In genomic region chr12:50190892-50191539, GRCm38 (mm10) we compare ENCODE assay signal across 23 mouse cellular contexts.
DNase-seq lines count a peak whose midpoint lies in the region; ATAC-seq lines count a peak whose summit lies in the region.
"Had no signal": no experiment of that assay in that cellular context is flagged by ENCODE, and none has a peak within 500 bp of the region (broad histone marks: within the 10 kb centered on the region; RNA-seq: fewer than 3 reads in every experiment).

No protein-coding gene starts in this region.

- DNase-seq in midbrain, embryonic 10.5 days (ENCODE audit: low spot score): no peak
- no peak for DNase-seq in forebrain, embryonic 10.5 days (ENCODE audit: extremely low spot score, low spot score)
- peak; percentile 72 for DNase-seq in forebrain, embryonic 14.5 days (ENCODE audit: low spot score)
- DNase-seq in adrenal gland, postnatal 4 days (ENCODE audit: low spot score in 2 of 2): no peak
- no peak for DNase-seq in thymus, postnatal 25 days
- DNase-seq: cerebellum, adult 9-10 months; gastrocnemius, postnatal 10 days; heart, adult 18-20 months; heart, postnatal 36 days; kidney, adult 9 months; kidney, postnatal 36 days; lung, embryonic 14.5 days; right cerebral cortex, postnatal 14 days; thymus, adult 18-20 months had no signal

- H3K4me3 ChIP-seq in midbrain, embryonic 12.5 days: no peak overlapping the region
- H3K4me3 ChIP-seq in midbrain, embryonic 10.5 days: no peak overlapping the region
- H3K4me3 ChIP-seq in forebrain, embryonic 10.5 days: no peak overlapping the region
- no peak overlapping the region for H3K4me3 ChIP-seq in forebrain, embryonic 14.5 days (ENCODE audit: low read depth, low read length)
- no peak overlapping the region for H3K4me3 ChIP-seq in neural tube, embryonic 14.5 days (ENCODE audit: low read depth, low read length)
- H3K4me3 ChIP-seq: embryonic facial prominence, embryonic 12.5 days; erythroblast, embryonic 14.5 days; intestine, embryonic 15.5 days; limb, embryonic 12.5 days; liver, embryonic 12.5 days; stomach, embryonic 15.5 days had no signal

- H3K4me2 ChIP-seq in midbrain, embryonic 12.5 days (replicated peaks): no peak overlapping the region
- peak overlapping the region; percentile 39; the same call in 1 of the 2 replicates for H3K4me2 ChIP-seq in forebrain, embryonic 14.5 days (ENCODE audit: low read length)
- no peak overlapping the region for H3K4me2 ChIP-seq in neural tube, embryonic 14.5 days (ENCODE audit: low read depth, low read length)
- H3K4me2 ChIP-seq: embryonic facial prominence, embryonic 12.5 days; intestine, embryonic 15.5 days; limb, embryonic 12.5 days; liver, embryonic 12.5 days; lung, embryonic 14.5 days; stomach, embryonic 15.5 days had no signal

- H3K9me3 ChIP-seq in midbrain, embryonic 12.5 days: no peaks in the 10 kb centered on the region
- no peaks in the 10 kb centered on the region for H3K9me3 ChIP-seq in midbrain, embryonic 10.5 days (replicated peaks)
- H3K9me3 ChIP-seq in forebrain, embryonic 10.5 days: no peaks in the 10 kb centered on the region
- H3K9me3 ChIP-seq in forebrain, embryonic 14.5 days (replicated peaks; ENCODE audit: control insufficient read depth, low read length): no peaks in the 10 kb centered on the region
- no peaks in the 10 kb centered on the region for H3K9me3 ChIP-seq in neural tube, embryonic 14.5 days (ENCODE audit: control insufficient read depth, low read length)
- H3K9me3 ChIP-seq: embryonic facial prominence, embryonic 12.5 days; intestine, embryonic 15.5 days; limb, embryonic 12.5 days; liver, embryonic 12.5 days; stomach, embryonic 15.5 days had no signal

- ATAC-seq in midbrain, embryonic 12.5 days (ENCODE audit: low FRiP score, low read depth): peak; percentile 63; the same call in 1 of the 2 replicates
- peak; percentile 43 for ATAC-seq in forebrain, embryonic 14.5 days
- ATAC-seq in neural tube, embryonic 14.5 days (ENCODE audit: low read depth): peak; percentile 72
- ATAC-seq: intestine, embryonic 15.5 days; liver, embryonic 12.5 days had no signal

- peaks cover 10% of the 10 kb centered on the region; the same call in 1 of the 2 replicates for H3K4me1 ChIP-seq in midbrain, embryonic 12.5 days
- H3K4me1 ChIP-seq in midbrain, embryonic 10.5 days: 0 out of 2 replicates have a peak, but pooled peaks cover 8% of the 10 kb centered on the region
- H3K4me1 ChIP-seq in forebrain, embryonic 10.5 days: peaks cover 83% of the 10 kb centered on the region
- peaks cover 19% of the 10 kb centered on the region for H3K4me1 ChIP-seq in forebrain, embryonic 14.5 days (ENCODE audit: control insufficient read depth, insufficient read depth, low read length)
- H3K4me1 ChIP-seq in neural tube, embryonic 14.5 days (ENCODE audit: control insufficient read depth, insufficient read depth, low read length): peaks cover 4% of the 10 kb centered on the region; the same call in 1 of the 2 replicates
- H3K4me1 ChIP-seq: embryonic facial prominence, embryonic 12.5 days; intestine, embryonic 15.5 days; limb, embryonic 12.5 days; liver, embryonic 12.5 days; stomach, embryonic 15.5 days had no signal

- H3K27ac ChIP-seq in midbrain, embryonic 12.5 days (replicated peaks): no peak overlapping the region
- no peak overlapping the region for H3K27ac ChIP-seq in midbrain, embryonic 10.5 days (replicated peaks)
- peak overlapping the region; percentile 79 for H3K27ac ChIP-seq in forebrain, embryonic 10.5 days
- peak overlapping the region; percentile 91 for H3K27ac ChIP-seq in forebrain, embryonic 14.5 days (ENCODE audit: low read depth, low read length)
- no peak overlapping the region for H3K27ac ChIP-seq in neural tube, embryonic 14.5 days (ENCODE audit: low read depth, low read length)
- H3K27ac ChIP-seq: embryonic facial prominence, embryonic 12.5 days; intestine, embryonic 15.5 days; limb, embryonic 12.5 days; liver, embryonic 12.5 days; macrophage; stomach, embryonic 15.5 days had no signal

- no peaks in the 10 kb centered on the region for H3K27me3 ChIP-seq in midbrain, embryonic 12.5 days
- H3K27me3 ChIP-seq in midbrain, embryonic 10.5 days (ENCODE audit: low read depth, poor library complexity, severe bottlenecking): no peaks in the 10 kb centered on the region
- no peaks in the 10 kb centered on the region for H3K27me3 ChIP-seq in forebrain, embryonic 10.5 days (ENCODE audit: poor library complexity, severe bottlenecking)
- H3K27me3 ChIP-seq in forebrain, embryonic 14.5 days (replicated peaks; ENCODE audit: control insufficient read depth, insufficient read depth, low read length): no peaks in the 10 kb centered on the region
- H3K27me3 ChIP-seq in neural tube, embryonic 14.5 days (ENCODE audit: control insufficient read depth, insufficient read depth, low read length): no peaks in the 10 kb centered on the region
- H3K27me3 ChIP-seq: embryonic facial prominence, embryonic 12.5 days; intestine, embryonic 15.5 days; limb, embryonic 12.5 days; liver, embryonic 12.5 days; stomach, embryonic 15.5 days had no signal

- no peaks in the 10 kb centered on the region for H3K36me3 ChIP-seq in midbrain, embryonic 12.5 days
- no peaks in the 10 kb centered on the region for H3K36me3 ChIP-seq in midbrain, embryonic 10.5 days
- no peaks in the 10 kb centered on the region for H3K36me3 ChIP-seq in forebrain, embryonic 10.5 days (replicated peaks)
- H3K36me3 ChIP-seq in forebrain, embryonic 14.5 days (ENCODE audit: control insufficient read depth, insufficient read depth, low read length): no peaks in the 10 kb centered on the region
- no peaks in the 10 kb centered on the region for H3K36me3 ChIP-seq in neural tube, embryonic 14.5 days (ENCODE audit: control insufficient read depth, insufficient read depth, low read length)
- H3K36me3 ChIP-seq: embryonic facial prominence, embryonic 12.5 days; intestine, embryonic 15.5 days; limb, embryonic 12.5 days; liver, embryonic 12.5 days; stomach, embryonic 15.5 days had no signal

- no peak overlapping the region for H3K9ac ChIP-seq in midbrain, embryonic 12.5 days (replicated peaks)
- H3K9ac ChIP-seq in forebrain, embryonic 14.5 days (ENCODE audit: low read length): peak overlapping the region; percentile 10; the same call in 1 of the 2 replicates
- no peak overlapping the region for H3K9ac ChIP-seq in neural tube, embryonic 14.5 days (replicated peaks; ENCODE audit: low read depth, low read length)
- H3K9ac ChIP-seq: embryonic facial prominence, embryonic 12.5 days; intestine, embryonic 15.5 days; limb, embryonic 12.5 days; liver, embryonic 12.5 days; lung, embryonic 14.5 days; stomach, embryonic 15.5 days had no signal

Comparison
In these comparisons a context has a peak if more than half of its experiments do, and no peak if none do; other contexts are left out.
1. H3K27ac ChIP-seq: peak in forebrain, embryonic 10.5 days (single experiment) and forebrain, embryonic 14.5 days (single experiment); none in midbrain, embryonic 12.5 days (single experiment), midbrain, embryonic 10.5 days (single experiment) and neural tube, embryonic 14.5 days (single experiment).
2. Peak in every context shown above with its lines, with median percentiles within 50 percentile points of each other: ATAC-seq.